Mouse (Mus musculus): Measurements from ENCODE around the gene Myef2. TPM values are rescaled to one million over a fixed set of nuclear protein-coding genes. Genes with fewer than 3 reads are reported as not detected.

Gene Myef2
- total RNA-seq, 4 experiments from 2014 or later, result 72.7 to 88.8 (median 77.7) TPM

GRCm38 (mm10) chr2:125067894-125068293 is 55.6 kb downstream of the Myef2 start, which contains the start of gene Slc24a5:
TSS of gene Slc24a5 (plus strand) at chr2:125068124.
- DNase-seq (ENCODE audit: low spot score in 2 of 2), result no peak

- DNase-seq (ENCODE audit: low spot score in 2 of 2), result no peak
Measured at GRCm38 (mm10) chr2:125067373-125067772, 56.1 kb downstream of the Myef2 start.

DNA sequence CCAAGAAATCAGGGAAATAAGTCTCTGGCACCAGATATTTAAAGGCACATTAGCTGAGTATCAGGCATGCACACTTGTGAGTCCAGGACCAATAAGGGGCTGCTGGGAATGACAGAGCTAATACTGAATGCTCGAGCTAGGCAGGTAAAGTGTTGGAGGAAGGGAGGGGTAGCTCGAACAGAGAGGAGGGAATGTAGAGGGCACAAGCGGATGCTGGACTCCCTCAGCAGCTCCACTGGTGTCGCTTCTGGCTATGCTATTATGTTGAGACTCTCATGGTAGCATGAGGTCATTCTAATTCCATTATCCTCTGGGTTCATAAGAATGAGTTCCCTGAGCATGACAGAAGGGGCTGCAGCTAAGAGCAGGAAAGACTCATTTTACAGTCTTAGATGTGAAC is 60.5 kb downstream of the Myef2 start:
- DNase-seq (ENCODE audit: low spot score in 2 of 2), result no peak

DNA sequence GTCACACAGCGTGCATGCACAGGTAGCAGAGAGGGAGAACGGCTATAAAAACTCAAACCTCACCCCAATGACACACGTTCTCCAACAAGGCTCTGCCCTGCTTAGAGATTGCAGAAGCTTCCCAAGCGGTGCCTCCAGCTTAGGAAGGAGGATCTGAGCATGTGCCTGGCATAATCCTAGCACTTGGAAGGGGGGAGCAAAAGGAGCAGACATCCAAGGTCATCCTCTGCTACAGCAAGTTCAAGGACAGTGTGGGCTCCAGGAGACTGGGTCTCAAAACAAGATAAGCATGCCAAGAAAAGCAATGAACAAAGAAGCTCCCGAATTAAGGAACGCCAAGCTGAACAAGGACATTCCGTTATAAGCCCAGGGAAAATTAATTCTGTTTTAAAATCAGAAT is 62.0 kb downstream of the Myef2 start:
- DNase-seq (ENCODE audit: low spot score in 2 of 2), result no peak

DNA sequence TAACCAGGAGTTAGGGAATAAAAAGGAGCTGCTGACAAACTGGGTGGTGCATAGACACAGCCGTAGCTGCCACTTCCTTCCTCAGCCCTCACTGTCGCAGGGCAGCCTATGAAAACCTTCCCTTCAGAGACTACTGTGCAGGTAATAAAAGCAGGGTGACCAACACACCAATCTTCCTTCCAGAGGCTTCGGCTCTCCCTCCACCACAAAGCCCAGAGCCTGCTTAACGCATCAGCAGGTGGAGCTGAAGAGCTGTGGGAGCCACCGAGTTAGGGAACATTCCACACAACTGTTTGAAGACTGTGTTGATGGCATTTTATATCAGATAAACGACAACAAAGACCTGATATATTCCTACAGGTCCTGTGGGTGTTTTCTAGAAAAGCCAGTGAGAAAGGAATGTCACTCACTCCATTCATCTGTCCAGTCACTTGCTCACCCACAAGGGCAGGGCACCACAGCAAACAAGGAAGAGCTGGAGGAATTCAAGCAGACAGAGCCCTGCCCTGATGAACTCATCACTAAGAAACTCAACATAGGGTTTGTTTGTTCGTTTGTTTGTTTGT is 66.1 kb downstream of the Myef2 start:
- peak in 1 of 2 experiments; percentile 10 for DNase-seq (ENCODE audit: low spot score in 2 of 2)

- DNase-seq (ENCODE audit: low spot score in 2 of 2), result no peak
Measured at GRCm38 (mm10) chr2:125055316-125055903, 68.1 kb downstream of the Myef2 start.

Other genes starting within 250 kb of the Myef2 start
- under 1 TPM in 3 of 4 experiments, not detected in 1; 0.25 to 0.76 (median 0.42) TPM for gene Slc24a5, start 55.5 kb downstream of the Myef2 start, total RNA-seq (2022)
- gene Ctxn2, start 13.0 kb upstream of the Myef2 start, total RNA-seq (2022), result 10 to 100 TPM; 10.6 to 13.0 (median 12.6) TPM
- gene Slc12a1, start 28.8 kb upstream of the Myef2 start, total RNA-seq (2022), result under 1 TPM in 2 of 4 experiments, not detected in 2; 0.07 to 0.16 TPM
- 10 to 100 TPM; 21.4 to 27.2 (median 24.6) TPM for gene Dut, start 123.5 kb upstream of the Myef2 start, total RNA-seq (2022)

Measured in left cerebral cortex, adult 8-10 months (tissue).